Mouse (Mus musculus): ENCODE data around the gene Heatr4. TPM values are rescaled to one million over a fixed set of nuclear protein-coding genes. Genes with fewer than 3 reads are reported as not detected.

Gene Heatr4
- polyA plus RNA-seq, 1 experiment from 2014 or later: not detected

GRCm38 (mm10) chr12:83916884-83917283, 67.8 kb downstream of the Heatr4 start:
- no peak overlapping the region for H3K9ac ChIP-seq
- H3K27me3 ChIP-seq (replicated peaks): no peaks in the 10 kb centered on the region
- peaks cover 20% of the 10 kb centered on the region; the same call in 1 of the 2 replicates for H3K4me1 ChIP-seq (replicated peaks)
- H3K27ac ChIP-seq (ENCODE audit: poor library complexity, severe bottlenecking): 0 out of 2 replicates have a peak overlapping the region, but pooled peaks have one; percentile 28
- no peak overlapping the region for H3K4me3 ChIP-seq
- H3K36me3 ChIP-seq: peaks cover 22% of the 10 kb centered on the region
- 63% methylated on average over 9 of the region's 9 CpGs for WGBS
- no peaks in the 10 kb centered on the region for H3K9me3 ChIP-seq (replicated peaks)
- H3K4me2 ChIP-seq: no peak overlapping the region
- ATAC-seq (ENCODE audit: insufficient number of reproducible peaks, low FRiP score): no peak

GRCm38 (mm10) chr12:83914797-83915196, 69.9 kb downstream of the Heatr4 start:
- ATAC-seq (ENCODE audit: insufficient number of reproducible peaks, low FRiP score): no peak

GRCm38 (mm10) chr12:83914202-83914740, 70.4 kb downstream of the Heatr4 start:
- Histone ChIP-seq H3K4me3 (no peak overlapping the region), H3K27me3 (replicated peaks) (no peaks in the 10 kb centered on the region), H3K4me1 (replicated peaks) (peaks cover 21% of the 10 kb centered on the region; the same call in 1 of the 2 replicates), H3K27ac (ENCODE audit: poor library complexity, severe bottlenecking) (no peak overlapping the region), H3K36me3 (peaks cover 22% of the 10 kb centered on the region), H3K4me2 (no peak overlapping the region), H3K9me3 (replicated peaks) (no peaks in the 10 kb centered on the region), H3K9ac (no peak overlapping the region)
- 91% methylated on average over 4 of the region's 4 CpGs for WGBS
- ATAC-seq (ENCODE audit: insufficient number of reproducible peaks, low FRiP score): no peak

More at GRCm38 (mm10) chr12:83914797-83915196, 69.9 kb downstream of the Heatr4 start:
- Histone ChIP-seq H3K36me3 (peaks cover 22% of the 10 kb centered on the region), H3K4me1 (replicated peaks) (peaks cover 21% of the 10 kb centered on the region; the same call in 1 of the 2 replicates), H3K9ac (no peak overlapping the region), H3K9me3 (replicated peaks) (no peaks in the 10 kb centered on the region), H3K27me3 (replicated peaks) (no peaks in the 10 kb centered on the region), H3K27ac (ENCODE audit: poor library complexity, severe bottlenecking) (no peak overlapping the region), H3K4me3 (no peak overlapping the region), H3K4me2 (no peak overlapping the region)
- WGBS: 78% methylated on average over 1 of the region's 1 CpGs

- peak overlapping the region; percentile 62; the same call in 1 of the 2 replicates for H3K27ac ChIP-seq (ENCODE audit: poor library complexity, severe bottlenecking)
- WGBS: 69% methylated on average over 2 of the region's 2 CpGs
- no peak for ATAC-seq (ENCODE audit: insufficient number of reproducible peaks, low FRiP score)
These were observed 74.2 kb downstream of the Heatr4 start for GRCm38 (mm10) chr12:83910451-83910850.

More at GRCm38 (mm10) chr12:83910451-83910850, 74.2 kb downstream of the Heatr4 start:
- Histone ChIP-seq H3K9ac (no peak overlapping the region), H3K4me1 (replicated peaks) (peaks cover 14% of the 10 kb centered on the region; the same call in 1 of the 2 replicates), H3K4me2 (no peak overlapping the region), H3K27me3 (replicated peaks) (no peaks in the 10 kb centered on the region), H3K36me3 (peaks cover 23% of the 10 kb centered on the region), H3K9me3 (replicated peaks) (no peaks in the 10 kb centered on the region), H3K4me3 (no peak overlapping the region)

Other genes with a start within 250 kb of the Heatr4 start
- 0.22 and 0.23 TPM in 2 replicates for gene Papln, start 221.2 kb downstream of the Heatr4 start, polyA plus RNA-seq (2016; fragmentation: Nextera tagmentation; extraction: Ambion mirVana)
- gene Numb, start 62.9 kb downstream of the Heatr4 start, polyA plus RNA-seq (2016; fragmentation: Nextera tagmentation; extraction: Ambion mirVana): 40.6 and 43.7 TPM in 2 replicates
- 14.7 and 16.5 TPM in 2 replicates for gene Riox1, start 34.2 kb downstream of the Heatr4 start, polyA plus RNA-seq (2016; fragmentation: Nextera tagmentation; extraction: Ambion mirVana)
- gene Acot2, start 3.0 kb upstream of the Heatr4 start, polyA plus RNA-seq (2016; fragmentation: Nextera tagmentation; extraction: Ambion mirVana): 43.8 and 45.1 TPM in 2 replicates
- 20.0 and 21.3 TPM in 2 replicates for gene Acot1, start 24.6 kb upstream of the Heatr4 start, polyA plus RNA-seq (2016; fragmentation: Nextera tagmentation; extraction: Ambion mirVana)
- gene Acot4, start 53.5 kb upstream of the Heatr4 start, polyA plus RNA-seq (2016; fragmentation: Nextera tagmentation; extraction: Ambion mirVana): 0.36 and 0.64 TPM in 2 replicates
- gene Gm49366, start 54.1 kb upstream of the Heatr4 start, polyA plus RNA-seq (2016; fragmentation: Nextera tagmentation; extraction: Ambion mirVana): not detected in 2 replicates
- gene Acot3, start 67.3 kb upstream of the Heatr4 start, polyA plus RNA-seq (2016; fragmentation: Nextera tagmentation; extraction: Ambion mirVana): 0.27 and 0.64 TPM in 2 replicates
- 0.22 TPM in 1 of 2 replicates, not detected in the other for gene Acot5, start 84.5 kb upstream of the Heatr4 start, polyA plus RNA-seq (2016; fragmentation: Nextera tagmentation; extraction: Ambion mirVana)
- gene Acot6, start 115.8 kb upstream of the Heatr4 start, polyA plus RNA-seq (2016; fragmentation: Nextera tagmentation; extraction: Ambion mirVana): 0.64 and 1.1 TPM in 2 replicates
- 4.4 and 5.4 TPM in 2 replicates for gene Dnal1, start 129.5 kb upstream of the Heatr4 start, polyA plus RNA-seq (2016; fragmentation: Nextera tagmentation; extraction: Ambion mirVana)
- gene Pnma1, start 163.6 kb upstream of the Heatr4 start, polyA plus RNA-seq (2016; fragmentation: Nextera tagmentation; extraction: Ambion mirVana): 0.40 and 0.68 TPM in 2 replicates
- 8.7 and 10.6 TPM in 2 replicates for gene Elmsan1, start 234.0 kb upstream of the Heatr4 start, polyA plus RNA-seq (2016; fragmentation: Nextera tagmentation; extraction: Ambion mirVana)